Mouse (Mus musculus): ENCODE measurements around the gene Ccdc137.
A peak's percentile ranks its signal among the peaks of the same experiment; 100 is the strongest.
"Not testable (repeated sequence)": the region's sequence is repeated elsewhere in the genome, so short reads cannot be mapped to it uniquely, and the experiment has no call there.

The Ccdc137 gene

DNA sequence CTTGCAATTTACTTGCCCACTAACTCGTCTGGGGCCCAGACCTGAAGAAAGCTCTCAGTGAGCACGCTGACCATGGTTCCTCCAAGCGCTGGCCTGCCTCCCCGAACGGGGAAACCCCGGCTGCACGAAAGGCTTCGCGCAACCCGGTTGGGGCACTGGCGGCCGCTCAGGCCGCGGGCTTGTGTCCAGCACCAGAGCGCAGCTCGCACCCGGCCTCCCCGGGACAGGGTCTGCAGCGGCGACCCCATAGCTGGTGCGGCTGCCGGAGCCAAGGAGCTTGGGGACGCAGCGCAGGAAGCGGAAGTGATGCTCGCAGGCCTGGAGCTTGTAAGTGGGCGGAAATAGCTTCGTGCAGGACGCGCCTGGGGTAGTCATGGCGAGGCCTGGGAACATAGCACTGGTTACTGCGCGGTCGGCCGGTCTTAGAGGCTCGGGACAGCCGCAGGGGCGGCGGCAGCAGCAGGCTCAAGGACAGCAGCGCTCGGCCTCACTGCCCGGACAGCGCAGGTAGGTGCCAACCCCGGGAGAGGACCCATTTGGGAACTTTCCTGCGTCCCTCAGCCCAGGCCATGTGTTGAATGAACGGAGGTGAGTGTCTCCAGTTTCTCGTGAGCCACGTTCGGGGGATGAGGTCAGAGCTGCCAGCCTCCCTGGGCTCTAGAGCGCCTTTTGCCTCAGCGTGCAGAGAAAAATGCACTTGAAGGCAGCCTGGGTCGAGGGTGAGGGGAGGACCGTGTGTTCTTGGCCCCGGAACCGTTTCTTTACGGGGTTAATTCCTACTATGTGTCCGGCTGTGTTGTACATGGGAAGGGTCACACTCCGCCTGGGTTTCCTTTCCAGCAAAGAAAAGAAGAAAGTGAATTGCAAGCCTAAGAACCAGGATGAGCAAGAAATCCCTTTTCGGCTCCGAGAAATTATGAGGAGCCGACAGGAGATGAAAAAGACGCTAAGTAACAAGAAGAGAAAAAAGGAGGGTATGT lies at the start of gene Ccdc137, which contains the start of gene Oxld1:
Gene Ccdc137, plus strand, starts transcription at position 344 of the 980 bp plus-strand sequence.
Gene Oxld1, minus strand, starts transcription at position 297 of the 980 bp plus-strand sequence.
- DNase-seq: peak; percentile 85

DNA sequence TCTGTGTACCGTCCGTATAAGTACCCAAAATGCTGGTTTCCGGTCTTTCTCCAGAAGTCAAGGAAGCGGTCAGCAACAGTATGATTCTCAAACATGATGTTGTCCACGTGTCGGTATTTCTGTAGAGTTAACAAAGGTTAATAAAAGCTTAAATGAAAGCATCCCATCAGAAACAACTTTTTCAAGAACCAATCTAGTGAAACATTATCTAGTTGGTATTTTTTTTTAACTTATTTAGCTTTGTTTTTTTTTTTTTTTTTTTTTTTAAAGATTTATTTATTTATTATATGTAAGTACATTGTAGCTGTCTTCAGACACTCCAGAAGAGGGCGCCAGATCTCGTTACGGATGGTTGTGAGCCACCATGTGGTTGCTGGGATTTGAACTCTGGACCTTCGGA lies 44.3 kb upstream of the Ccdc137 start:
- not testable (repeated sequence) for DNase-seq

DNA sequence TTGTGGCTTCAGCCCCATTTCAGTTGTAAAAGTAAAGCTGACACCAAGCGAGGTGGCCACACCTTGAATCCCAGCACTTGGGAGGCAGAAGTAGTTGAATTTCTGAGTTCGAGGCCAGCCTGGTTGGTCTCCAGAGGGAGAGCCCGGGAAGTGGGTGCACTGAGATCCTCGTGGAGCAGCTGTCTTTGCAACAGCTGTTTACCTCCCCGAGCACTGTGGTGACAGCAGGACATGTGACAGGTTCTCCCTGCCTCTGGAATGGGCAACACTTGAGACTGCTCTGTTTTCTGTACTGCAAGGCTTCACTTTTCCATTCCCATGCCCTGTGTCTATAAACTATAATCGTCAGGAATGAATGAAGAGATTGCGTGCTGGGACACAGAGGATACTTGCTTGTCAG lies 40.1 kb upstream of the Ccdc137 start:
- DNase-seq: no peak

DNA sequence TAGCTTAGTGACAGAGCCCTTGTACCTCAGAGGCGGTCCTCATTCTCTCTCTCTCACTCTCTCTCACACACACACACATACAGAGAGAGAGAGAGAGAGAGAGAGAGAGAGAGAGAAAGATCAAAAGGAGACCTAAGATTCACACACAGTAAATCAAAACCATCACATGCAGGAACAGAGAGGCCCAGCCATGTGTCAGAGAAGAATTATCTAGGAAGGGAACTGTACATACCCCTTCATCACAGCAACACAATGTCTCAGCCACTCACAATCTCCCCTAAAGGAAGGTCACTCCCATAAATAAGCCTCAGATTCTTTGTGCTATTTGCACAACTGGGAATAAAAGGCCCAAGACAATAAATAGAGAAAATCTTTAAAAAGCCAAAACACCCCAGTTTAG lies 39.3 kb upstream of the Ccdc137 start:
- DNase-seq: no peak

DNA sequence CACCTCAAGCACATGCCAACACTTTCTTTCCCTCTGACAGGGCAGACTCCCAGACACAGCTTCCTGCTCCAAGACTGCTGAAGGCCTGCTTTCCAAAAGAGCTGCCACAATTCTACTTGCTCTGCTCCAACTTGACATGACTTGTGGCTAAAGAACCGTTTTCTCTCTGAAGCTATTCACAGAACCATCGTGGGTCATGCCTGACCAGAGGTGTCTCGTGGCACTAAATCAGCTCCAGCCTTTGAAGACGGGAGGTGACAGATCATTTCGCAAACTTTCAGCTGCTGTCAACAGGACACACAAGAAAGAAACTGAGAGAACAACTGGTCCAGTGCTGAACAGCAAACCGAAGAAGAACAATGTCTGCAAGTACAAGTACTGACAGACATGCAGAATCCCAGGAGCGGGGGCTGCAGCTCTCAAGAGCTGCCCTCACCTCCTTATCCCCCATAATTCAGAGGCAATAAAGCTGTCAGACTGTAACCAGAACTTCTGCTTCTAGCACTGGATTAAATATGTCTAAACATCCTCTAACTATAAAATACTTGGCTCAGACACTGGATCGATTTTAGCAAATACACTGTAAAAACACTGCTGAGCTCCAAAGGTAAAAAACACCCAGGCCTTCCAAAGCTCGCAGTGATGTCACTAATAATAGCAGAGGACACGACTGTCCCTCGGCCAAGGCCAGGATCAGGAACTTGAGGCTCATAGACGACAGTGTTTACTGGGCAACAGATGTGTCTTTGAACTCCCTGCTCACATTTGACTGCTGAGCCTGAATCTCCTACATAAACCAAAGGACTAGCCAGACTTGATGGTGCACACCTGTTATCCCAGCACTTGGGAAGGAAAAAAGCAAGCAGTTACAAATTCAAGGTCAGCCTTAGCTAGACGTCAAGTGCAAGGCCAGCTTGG lies 35.0 kb upstream of the Ccdc137 start:
- peak; percentile 24 for DNase-seq

DNA sequence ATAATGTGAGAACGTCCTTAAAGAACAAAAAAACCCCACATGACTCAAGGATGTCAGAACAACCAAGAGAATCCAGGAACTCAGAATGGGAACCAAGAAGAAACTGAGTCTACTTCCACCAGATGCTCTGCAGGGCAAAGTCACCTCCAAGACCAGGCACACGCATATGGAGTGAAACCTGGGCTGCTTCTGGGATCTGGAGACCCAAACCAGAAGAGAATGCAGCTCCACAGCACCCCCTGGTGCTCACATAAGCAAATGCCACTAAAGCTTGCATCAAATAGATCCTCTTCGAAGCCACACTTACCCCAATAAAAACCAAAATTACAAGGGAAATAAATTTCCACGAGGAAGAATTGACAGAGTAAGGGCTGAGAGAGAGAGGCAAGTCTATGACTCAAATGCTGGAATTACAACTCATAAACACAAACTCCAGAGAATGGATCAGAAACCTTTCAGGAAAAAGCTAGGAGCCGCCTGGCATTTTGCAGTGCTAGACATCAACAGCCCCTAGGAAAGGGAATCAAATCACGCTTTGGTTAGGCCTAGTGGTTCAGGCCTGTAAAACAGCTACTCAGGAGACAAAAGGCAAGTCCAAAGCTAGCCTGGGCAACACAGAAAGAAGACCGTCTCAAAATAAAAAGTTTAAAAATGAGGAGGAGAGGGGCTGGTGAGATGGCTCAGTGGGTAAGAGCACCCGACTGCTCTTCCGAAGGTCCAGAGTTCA lies 34.2 kb upstream of the Ccdc137 start:
- peak; percentile 67 for DNase-seq

DNA sequence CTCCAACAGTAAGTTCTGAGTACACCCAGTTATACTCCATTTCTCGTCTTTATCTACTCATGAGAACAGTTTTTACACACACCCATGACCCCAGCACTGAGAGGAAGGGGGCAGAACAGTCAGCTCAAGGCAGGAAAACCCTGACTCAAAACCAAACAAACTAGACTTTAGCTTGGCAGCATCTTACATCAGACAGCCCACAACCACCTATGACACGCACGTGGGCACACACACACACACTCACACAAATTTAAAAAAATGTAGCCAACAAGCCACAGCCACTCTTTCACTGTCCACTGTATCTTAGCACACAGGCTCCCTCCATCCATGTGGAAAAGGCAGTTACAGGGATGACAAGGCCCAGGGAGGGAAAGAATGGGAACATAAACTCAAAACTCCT lies 31.2 kb upstream of the Ccdc137 start:
- DNase-seq: no peak

DNA sequence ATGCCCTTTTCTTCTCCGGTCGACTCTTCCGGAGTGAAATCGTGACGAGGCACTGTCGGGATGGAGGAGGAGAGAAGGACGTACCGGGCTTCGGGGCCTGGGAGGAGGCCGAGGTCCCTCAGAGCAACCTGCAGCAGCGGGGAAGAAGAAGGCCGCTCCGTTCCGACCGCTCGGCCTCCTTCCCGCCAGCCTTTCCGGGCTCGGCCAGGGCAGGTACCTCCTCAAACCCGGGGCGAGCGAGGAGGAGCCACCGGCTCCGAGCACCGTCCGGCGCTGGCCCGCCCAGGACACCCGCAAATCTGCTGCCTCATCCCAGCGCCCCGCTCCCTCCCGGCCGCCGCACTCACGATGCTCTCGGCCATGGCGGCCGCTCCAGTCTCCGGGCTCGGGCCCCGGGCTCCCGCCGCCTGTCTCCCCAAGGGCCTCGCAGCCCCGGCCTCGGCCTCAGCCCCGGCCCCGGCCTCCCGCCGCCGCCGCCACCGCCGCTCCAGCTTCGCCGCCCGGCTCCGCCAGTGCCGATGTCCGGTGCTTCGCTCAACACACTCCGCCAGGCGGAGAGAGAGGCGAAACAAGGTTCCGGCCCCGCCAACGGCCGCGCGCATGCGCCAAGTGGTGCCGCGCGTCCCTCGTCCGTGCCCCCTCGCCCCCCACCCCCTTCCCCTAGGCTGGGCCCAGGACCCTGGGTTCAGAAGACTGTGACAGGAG lies 20.6 kb upstream of the Ccdc137 start, which contains the start of gene Nploc4:
Gene Nploc4, minus strand, starts transcription at position 557 of the 705 bp plus-strand sequence.
- DNase-seq: peak; percentile 92

DNA sequence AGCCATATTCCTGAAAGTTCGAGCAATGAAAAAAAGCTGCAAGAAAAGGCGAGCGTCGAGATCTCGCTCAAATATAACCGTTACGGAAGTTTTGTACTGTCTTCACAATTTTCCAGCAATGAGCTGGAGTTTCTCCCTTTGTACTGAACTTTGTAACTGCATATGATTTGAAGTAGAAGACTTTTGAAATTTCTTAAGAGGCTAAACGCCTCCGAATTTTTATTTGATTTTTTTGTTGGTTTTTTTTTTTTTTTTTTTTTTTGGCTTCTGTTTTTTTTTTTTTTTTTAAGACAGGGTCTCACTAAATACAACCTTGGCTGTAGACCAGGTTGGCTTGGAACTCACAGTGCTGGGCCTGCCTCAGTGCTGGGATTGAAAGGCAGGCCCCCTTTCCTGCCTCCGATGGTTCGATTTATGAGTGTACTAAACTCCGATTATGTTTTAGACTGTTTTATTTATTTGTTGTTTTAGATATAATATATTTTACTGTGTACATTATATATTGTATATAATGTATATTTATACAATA lies 20.0 kb upstream of the Ccdc137 start:
- DNase-seq: no peak

DNA sequence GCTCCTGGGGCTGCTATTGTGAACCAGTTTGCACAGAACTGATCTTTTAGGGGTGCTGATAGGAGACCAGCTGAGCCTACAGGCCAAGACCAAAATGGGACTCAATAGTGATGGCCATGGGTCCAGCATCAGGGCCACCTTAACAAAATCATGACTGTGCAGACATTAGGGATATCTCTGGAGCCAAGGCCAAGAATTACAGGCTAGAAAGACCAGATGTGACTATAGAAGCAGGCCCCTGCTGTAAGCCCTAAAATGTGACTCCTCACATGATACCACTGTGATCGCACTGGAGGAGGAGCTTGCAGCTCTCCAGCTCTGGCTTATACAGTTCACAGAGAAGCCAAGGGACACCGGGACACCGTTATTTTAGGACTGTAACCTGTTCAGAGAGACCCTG lies 15.6 kb upstream of the Ccdc137 start, which contains the start of gene Tspan10:
Gene Tspan10, plus strand, starts transcription at position 301 of the 400 bp plus-strand sequence.
- no peak for DNase-seq

DNA sequence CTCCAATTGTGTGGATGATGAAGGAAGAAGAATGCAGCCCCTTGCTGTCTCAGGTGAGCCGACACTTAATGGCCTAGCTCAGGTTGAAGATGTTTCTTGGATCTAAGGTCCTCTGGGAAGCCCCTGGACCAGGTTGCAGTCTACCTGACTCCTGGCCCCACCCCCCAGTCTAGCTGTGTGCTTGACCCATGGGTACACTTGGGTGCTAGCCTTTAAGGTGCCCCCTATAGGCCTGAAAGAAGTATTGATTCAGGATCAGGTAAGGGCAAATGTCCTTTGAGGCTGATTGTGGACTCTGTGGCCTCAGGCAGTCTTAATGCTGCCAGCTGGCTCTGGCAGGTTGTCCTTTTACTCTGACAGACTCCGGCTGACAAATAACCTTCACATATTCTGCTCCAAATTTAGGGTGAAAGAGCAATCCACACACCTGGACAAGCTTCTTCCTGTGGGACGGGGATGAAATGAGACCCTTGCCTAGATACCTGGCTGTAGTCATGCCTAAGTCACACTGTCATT lies 15.1 kb upstream of the Ccdc137 start:
- DNase-seq: no peak

DNA sequence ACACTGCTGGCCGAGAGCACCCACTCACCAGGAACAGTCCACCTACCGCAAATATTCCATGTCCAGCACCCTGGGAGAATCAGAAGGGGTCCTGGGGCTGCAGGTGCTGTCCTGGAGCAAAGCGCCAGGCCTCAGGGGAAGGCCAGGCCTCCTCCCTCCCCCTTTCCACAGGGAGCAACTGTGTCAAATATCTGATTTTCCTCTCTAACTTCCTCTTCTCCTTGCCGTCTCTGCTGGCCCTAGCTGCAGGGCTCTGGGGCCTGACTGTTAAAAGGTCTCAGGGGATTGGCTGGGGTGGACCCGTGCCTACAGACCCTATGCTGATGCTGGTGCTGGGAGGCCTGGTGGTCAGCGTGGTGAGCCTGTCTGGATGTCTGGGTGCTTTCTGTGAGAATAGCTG lies 13.8 kb upstream of the Ccdc137 start:
- no peak for DNase-seq

DNA sequence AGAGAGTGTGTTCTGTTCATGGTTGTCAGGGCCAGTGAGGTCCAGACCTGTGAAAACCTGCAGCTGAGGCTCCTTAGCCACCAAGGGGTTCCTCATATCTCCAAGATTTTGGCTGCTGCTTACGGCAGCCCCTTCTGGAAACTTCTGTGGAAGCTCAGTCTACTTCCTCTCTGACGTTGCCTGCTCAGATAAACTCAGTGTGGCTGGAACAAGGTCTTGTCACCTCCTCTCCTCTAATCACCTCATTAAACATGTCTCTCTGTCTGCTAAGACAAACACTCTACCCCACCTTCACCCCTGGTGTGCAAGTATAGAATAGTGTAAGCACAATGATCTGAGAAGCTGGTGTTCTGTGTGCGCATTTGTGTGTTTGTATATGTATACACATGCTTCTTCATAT lies 12.4 kb upstream of the Ccdc137 start:
- DNase-seq: no peak

DNA sequence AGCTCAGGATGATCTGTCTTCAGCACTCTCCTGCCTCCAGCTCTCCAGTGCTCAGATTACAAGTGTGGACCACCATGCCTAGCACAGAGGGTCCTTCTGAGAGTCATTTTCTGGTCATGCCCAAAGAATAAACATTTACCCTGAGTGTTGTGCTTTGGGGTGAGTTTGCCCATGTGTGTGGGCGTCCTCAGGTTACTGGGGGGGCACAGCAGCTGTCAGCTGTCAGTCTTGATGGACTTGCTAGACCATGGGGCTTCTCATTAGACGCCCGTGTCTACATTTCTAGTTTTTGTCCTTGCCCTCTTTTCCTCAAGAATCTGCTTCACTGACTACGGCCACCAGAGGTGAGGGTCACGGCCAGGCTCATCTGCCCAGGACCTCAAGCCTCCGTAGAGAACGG lies 10.7 kb upstream of the Ccdc137 start:
- no peak for DNase-seq

DNA sequence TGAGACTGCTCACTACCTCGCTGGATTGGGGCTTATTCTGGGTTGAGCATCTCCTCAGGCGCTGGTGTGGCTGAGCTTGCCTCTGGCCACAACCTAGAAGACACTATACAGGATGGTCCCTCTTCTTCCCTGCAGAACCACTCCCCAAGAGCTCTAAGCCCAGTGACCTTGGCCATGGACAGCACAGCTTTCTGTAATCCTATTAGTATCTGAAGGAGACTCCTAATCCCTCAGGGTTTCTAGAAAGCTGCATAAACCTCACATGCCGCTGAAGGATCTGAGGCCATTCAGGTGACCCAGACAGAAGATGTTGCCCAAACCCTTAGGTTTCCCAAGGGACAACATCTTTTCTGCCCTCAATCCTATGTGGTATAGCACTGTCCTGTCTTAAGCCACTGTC lies 5.7 kb upstream of the Ccdc137 start:
- no peak for DNase-seq

DNA sequence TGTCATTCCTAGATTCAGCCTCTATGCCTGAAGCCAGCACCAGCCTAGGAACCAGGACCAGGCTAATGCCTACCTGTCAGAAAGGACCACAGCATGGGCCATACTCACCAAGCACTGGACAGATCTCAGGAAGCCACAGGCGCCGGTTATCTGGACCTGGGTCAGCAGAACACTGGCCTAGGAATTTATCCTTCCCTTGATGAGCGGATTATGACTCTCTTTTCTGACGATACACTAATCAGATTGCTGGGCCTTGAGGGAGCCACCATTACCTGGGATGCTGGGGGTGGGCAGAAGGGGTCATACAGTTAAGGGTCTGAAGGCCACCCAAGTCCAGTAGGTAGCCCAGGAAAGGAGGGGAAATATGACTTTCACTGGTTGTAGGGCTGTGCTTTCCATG lies 4.6 kb upstream of the Ccdc137 start, which contains the start of gene Pde6g:
Gene Pde6g, minus strand, starts transcription at position 195 of the 400 bp plus-strand sequence.
- no peak for DNase-seq

DNA sequence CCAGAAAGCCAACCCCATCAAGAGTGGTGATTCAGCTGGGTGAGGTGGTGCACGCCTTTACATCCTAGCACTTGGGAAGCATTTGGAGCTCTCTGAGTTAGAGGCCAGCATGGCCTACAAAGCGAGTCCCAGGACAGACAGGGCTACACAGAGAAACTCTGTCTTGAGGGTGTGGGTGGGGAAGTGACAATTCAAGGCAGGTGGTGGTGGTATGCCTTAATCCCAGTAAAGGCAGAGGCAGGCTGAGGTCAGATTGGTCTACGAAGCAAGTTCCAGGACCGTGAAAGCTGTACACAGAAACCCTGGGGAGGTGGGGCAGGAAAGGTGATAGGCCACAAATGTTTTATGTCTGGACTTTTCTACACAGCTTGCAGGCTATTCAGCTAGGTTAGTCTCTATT lies 3.0 kb upstream of the Ccdc137 start:
- DNase-seq: no peak

DNA sequence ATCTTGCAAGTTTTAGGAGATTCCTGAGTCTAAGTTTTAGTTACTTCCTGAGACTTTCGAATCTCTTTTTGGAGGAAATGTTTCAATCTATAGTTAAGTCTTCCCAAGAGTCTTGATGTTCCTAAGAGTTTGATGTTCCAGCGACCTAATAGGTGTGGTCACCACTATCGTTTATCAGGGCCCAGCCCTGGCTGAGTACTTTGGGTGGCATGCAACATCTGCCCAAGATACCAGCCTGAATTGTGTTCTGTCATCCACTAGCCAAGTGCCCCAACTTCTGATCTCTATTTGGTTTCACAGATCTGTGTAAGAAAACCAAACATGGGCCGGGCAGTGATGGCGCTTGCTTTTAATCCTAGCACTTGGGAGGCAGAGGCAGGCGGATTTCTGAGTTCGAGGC lies 2.5 kb upstream of the Ccdc137 start:
- no peak for DNase-seq

DNA sequence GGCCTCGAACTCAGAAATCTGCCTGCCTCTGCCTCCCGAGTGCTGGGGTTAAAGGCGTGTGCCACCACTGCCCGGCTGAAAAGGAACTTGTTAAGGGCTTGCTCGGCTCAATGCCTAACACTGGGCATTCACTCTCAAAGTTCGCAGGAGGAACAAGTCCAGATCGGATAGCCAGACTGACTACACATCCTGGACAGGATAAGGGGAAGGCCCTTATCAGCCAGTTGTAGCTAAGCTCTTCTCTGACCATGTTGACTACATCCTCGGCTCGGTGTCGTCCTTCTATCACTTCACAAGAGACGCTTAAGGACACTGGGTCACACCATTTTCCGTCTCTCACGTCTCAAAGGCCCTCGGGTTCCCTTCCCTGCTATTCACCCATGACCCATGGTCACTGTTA lies 545 bp upstream of the Ccdc137 start:
- no peak for DNase-seq

DNA sequence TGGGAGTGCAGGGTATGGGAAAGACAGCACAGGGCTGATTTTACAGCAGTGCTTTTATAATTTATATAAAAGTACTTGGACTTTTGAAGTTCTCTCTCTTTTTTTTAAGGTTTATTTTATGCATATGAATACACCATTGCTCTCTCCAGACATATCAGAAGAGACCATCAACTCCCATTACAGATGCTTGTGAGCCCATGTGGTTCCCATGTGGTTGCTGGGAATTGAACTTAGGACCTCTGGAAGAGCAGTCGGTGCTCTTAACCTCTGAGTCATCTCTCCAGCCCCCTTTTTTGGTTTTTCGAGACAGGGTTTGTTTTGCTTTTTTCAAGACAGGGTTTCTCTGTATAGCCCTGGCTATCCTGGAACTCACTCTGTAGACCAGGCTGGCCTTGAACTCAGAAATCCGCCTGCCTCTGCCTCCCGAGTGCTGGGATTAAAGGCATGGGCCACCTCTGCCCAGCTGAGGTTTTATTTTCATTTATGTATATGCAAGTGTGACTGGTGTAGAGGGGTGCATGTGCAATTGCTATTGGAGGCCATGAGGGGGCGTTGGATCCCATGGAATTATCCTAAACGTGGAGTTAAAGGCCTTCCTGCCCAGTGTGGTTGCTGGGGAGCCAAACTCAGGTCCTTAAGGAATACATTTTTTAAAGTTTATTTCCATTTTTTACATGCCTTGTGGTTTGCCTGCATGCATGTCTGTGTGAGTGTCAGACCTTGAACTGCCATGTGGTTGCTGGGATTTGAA lies 1.1 kb downstream of the Ccdc137 start:
- no peak for DNase-seq

DNA sequence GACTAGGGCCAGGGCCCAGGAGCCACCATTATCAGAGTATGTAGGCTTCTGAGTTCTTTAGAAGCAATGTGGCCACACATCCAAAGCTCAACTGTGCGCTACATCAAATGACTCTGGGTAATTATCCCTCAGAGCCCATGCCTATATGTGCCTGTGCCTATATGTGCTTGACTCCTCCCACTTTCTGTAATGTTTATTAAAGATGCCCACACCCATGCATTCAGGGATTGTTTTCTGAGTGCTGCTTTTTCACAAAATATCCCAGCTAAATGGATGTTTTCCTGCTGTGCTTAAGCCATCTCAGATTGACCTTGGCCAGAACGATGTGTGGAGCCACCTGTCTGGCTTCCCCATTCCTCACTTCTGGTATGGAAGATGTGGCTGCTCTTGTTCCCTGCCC lies 5.6 kb downstream of the Ccdc137 start:
- no peak for DNase-seq
